Mouse (Mus musculus) heart, postnatal 0 days (tissue): ENCODE data around the gene Mms19.

ENCODE experiments used
- CTCF ChIP-seq: IDR thresholded peaks from 2 replicates; pipeline ENCODE4 v1.5.1; 2016; ENCODE audit warnings: antibody characterized with exemption, control low read depth, low read depth
- EP300 ChIP-seq: IDR thresholded peaks from 2 replicates; pipeline ENCODE4 v1.6.1; 2016; ENCODE audit warnings: antibody characterized with exemption, low read depth

- TF ChIP-seq CTCF (no peak), EP300 (no peak)
Measured at GRCm38 (mm10) chr19:41932686-41933085, 48.3 kb downstream of the Mms19 start.
